Mouse (Mus musculus): ENCODE data around the gene Stra8.

GRCm38 (mm10) chr6:34895569-34895968 lies 24.4 kb upstream of the Stra8 start:
- TF ChIP-seq CTCF (conservative IDR thresholded peaks at IDR 0.05; ENCODE audit: low read length): no peak
- no peak for TF ChIP-seq POU5F1 (IDR thresholded peaks at IDR 0.05; ENCODE audit: borderline replicate concordance, low read length)
- no peak for TF ChIP-seq NANOG (IDR thresholded peaks at IDR 0.05; ENCODE audit: borderline replicate concordance, low read length)

All from E14TG2a.4 (cell line).